Mouse (Mus musculus): ENCODE data around the gene Dhx9.

Dhx9 gene

GRCm38 (mm10) chr1:153485201-153485796, 2.2 kb downstream of the Dhx9 start:
- DNase-seq: no peak

- DNase-seq: no peak
These were observed 6.4 kb downstream of the Dhx9 start for GRCm38 (mm10) chr1:153481025-153481412.

- DNase-seq: peak; percentile 55
These were observed 7.0 kb downstream of the Dhx9 start for GRCm38 (mm10) chr1:153480386-153481024.

- DNase-seq: peak; percentile 39
These were observed 8.2 kb downstream of the Dhx9 start for GRCm38 (mm10) chr1:153479296-153479695.

- no peak for DNase-seq
These were observed 25.7 kb downstream of the Dhx9 start for GRCm38 (mm10) chr1:153461796-153462195.

- DNase-seq: no peak
These were observed 31.3 kb downstream of the Dhx9 start for GRCm38 (mm10) chr1:153456137-153456536.

- DNase-seq: no peak
These were observed 34.3 kb downstream of the Dhx9 start for GRCm38 (mm10) chr1:153453146-153453642.

- DNase-seq: peak; percentile 27
These were observed 36.0 kb downstream of the Dhx9 start for GRCm38 (mm10) chr1:153451237-153452154.

GRCm38 (mm10) chr1:153446120-153446831, 41.2 kb downstream of the Dhx9 start:
- no peak for DNase-seq

- no peak for DNase-seq
These were observed 43.8 kb downstream of the Dhx9 start for GRCm38 (mm10) chr1:153443632-153444031.

- no peak for DNase-seq
These were observed 44.4 kb downstream of the Dhx9 start for GRCm38 (mm10) chr1:153443019-153443418.

GRCm38 (mm10) chr1:153441656-153442055, 45.8 kb downstream of the Dhx9 start:
- DNase-seq: no peak

GRCm38 (mm10) chr1:153440752-153441151, 46.7 kb downstream of the Dhx9 start:
- no peak for DNase-seq

- no peak for DNase-seq
These were observed 49.9 kb downstream of the Dhx9 start for GRCm38 (mm10) chr1:153437536-153437935.

GRCm38 (mm10) chr1:153433851-153434589, 53.4 kb downstream of the Dhx9 start:
- no peak for DNase-seq

- DNase-seq: no peak
These were observed 55.1 kb downstream of the Dhx9 start for GRCm38 (mm10) chr1:153432329-153432728.

- no peak for DNase-seq
These were observed 55.8 kb downstream of the Dhx9 start for GRCm38 (mm10) chr1:153431701-153432100.

GRCm38 (mm10) chr1:153431158-153431557, 56.3 kb downstream of the Dhx9 start:
- DNase-seq: no peak

- peak; percentile 81 for DNase-seq
These were observed 62.5 kb downstream of the Dhx9 start, which contains the start of gene Shcbp1l for GRCm38 (mm10) chr1:153424770-153425584. Gene Shcbp1l, plus strand, starts transcription at chr1:153425162.

GRCm38 (mm10) chr1:153424271-153424670, 63.2 kb downstream of the Dhx9 start:
- peak; percentile 36 for DNase-seq

GRCm38 (mm10) chr1:153417805-153418204, 69.7 kb downstream of the Dhx9 start:
- DNase-seq: peak; percentile 21

All from cerebellum, adult 9-10 months (tissue).